Mouse (Mus musculus): ENCODE measurements at regions not wholly inside any gene's neighbourhood (a gene's known extent, or its start where the extent isn't known, plus 50 kb on each side); places are given as distances from the start of the nearest gene placed in this dataset.

DNA sequence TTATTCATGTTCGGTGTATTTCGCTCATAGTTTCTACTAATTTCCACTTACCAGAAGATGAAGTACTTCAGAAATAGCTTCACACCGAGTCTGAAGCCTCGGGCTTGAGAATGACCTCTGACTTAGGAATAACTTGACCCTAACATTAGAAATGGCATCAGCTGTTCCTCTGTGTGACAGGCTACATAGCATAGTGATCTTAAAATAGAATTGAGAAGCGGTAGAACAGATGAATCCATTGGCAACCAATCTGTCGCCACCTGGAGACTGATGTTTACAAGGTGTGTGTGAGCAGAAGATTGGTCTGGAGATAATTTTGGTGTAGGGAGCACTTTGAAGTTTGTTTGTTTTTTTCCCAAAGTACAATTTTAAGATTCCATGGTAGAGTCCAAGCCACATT is 60.9 kb upstream of the Ahi1 start:
- no peak overlapping the region for H3K4me3 ChIP-seq (replicated peaks)
- H3K36me3 ChIP-seq, result no peaks in the 10 kb centered on the region
- H3K27me3 ChIP-seq, result no peaks in the 10 kb centered on the region
- no peak overlapping the region for H3K4me2 ChIP-seq
- WGBS (ENCODE audit: insufficient replicate concordance), result 71% methylated on average over 6 of the region's 6 CpGs
- H3K27ac ChIP-seq, result no peak overlapping the region
- no peaks in the 10 kb centered on the region for H3K4me1 ChIP-seq (replicated peaks)
- DNase-seq, result no peak
- H3K9me3 ChIP-seq (replicated peaks), result no peaks in the 10 kb centered on the region
- ATAC-seq (ENCODE audit: low read depth), result no peak
- no peak overlapping the region for H3K9ac ChIP-seq

DNA sequence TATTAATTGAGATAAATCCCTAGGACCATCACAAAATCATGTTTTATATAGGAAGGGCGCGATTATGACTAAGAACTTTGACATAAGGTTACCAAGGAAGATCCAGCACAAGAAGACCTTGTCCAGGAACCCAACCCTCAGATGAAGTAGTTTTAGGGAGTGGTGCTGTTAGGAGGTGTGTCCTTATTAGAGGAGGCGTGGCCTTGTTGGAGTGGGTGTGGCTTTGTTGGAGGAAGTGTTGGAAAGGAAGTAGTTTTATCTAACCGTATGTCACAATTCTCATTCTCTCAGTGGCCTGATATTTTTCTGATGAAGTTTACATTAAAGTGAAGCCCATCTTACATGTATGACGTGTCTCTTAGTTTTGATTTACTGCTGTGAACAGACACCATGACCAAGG is 68.7 kb upstream of the Ahi1 start:
- DNase-seq, result peak; percentile 20
- H3K36me3 ChIP-seq, result no peaks in the 10 kb centered on the region
- no peak overlapping the region for H3K9ac ChIP-seq
- no peak overlapping the region for H3K27ac ChIP-seq
- no peaks in the 10 kb centered on the region for H3K27me3 ChIP-seq
- peaks cover 20% of the 10 kb centered on the region for H3K4me1 ChIP-seq (replicated peaks)
- H3K4me2 ChIP-seq, result no peak overlapping the region
- no peaks in the 10 kb centered on the region for H3K9me3 ChIP-seq (replicated peaks)
- 73% methylated on average over 5 of the region's 5 CpGs for WGBS (ENCODE audit: insufficient replicate concordance)
- no peak overlapping the region for H3K4me3 ChIP-seq (replicated peaks)
- ATAC-seq (ENCODE audit: low read depth), result no peak

DNA sequence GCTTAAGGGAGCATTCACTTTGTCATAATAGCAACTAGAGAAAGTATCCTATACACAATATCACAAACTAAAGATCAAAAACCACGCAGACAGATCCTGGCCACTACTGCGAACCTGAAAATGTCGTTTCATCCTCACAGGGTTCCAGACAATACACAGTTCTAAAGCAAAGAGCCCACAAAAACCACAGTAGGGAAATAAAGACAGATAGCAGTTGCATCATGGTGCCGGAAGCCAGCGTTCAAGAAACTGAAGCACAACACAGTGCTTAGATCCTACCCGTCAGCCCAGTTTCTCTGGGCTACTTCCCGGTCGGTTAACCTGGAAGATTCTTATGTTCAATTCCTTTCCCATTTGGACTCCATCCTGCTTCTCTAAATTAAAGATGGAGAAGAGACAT is 69.7 kb upstream of the Ahi1 start:
- Histone ChIP-seq H3K4me1 (replicated peaks) (peaks cover 20% of the 10 kb centered on the region), H3K9ac (no peak overlapping the region), H3K4me2 (peak overlapping the region; percentile 9; the same call in 1 of the 2 replicates), H3K27ac (no peak overlapping the region), H3K36me3 (no peaks in the 10 kb centered on the region), H3K9me3 (replicated peaks) (no peaks in the 10 kb centered on the region), H3K4me3 (replicated peaks) (no peak overlapping the region), H3K27me3 (no peaks in the 10 kb centered on the region)
- 14% methylated on average over 8 of the region's 8 CpGs for WGBS (ENCODE audit: insufficient replicate concordance)
- ATAC-seq (ENCODE audit: low read depth), result no peak
- DNase-seq, result no peak

DNA sequence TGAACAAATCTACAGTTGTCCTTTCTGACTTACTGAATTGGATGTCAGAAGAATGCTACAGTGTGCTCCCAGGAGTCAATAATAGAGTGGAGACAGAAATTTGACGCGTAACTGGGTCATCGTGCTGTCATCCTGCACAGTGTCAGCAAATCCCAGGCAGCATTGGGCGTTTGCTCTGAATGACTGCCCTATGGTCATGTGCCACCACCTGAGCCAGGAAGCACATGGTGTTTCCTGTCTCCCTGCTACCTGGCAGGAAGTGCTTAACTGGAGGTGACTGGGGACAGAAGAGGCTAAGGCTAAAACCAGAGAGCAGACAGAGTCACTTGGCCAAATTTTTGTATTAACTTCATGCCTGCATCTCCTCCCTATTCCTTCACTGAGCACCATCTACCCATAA is 72.1 kb upstream of the Ahi1 start:
- no peak overlapping the region for H3K4me3 ChIP-seq (replicated peaks)
- DNase-seq, result no peak
- ATAC-seq (ENCODE audit: low read depth), result no peak
- H3K9ac ChIP-seq, result no peak overlapping the region
- 76% methylated on average over 4 of the region's 4 CpGs for WGBS (ENCODE audit: insufficient replicate concordance)
- H3K4me2 ChIP-seq, result no peak overlapping the region
- H3K36me3 ChIP-seq, result no peaks in the 10 kb centered on the region
- no peak overlapping the region for H3K27ac ChIP-seq
- peaks cover 20% of the 10 kb centered on the region for H3K4me1 ChIP-seq (replicated peaks)
- no peaks in the 10 kb centered on the region for H3K9me3 ChIP-seq (replicated peaks)
- H3K27me3 ChIP-seq, result no peaks in the 10 kb centered on the region

DNA sequence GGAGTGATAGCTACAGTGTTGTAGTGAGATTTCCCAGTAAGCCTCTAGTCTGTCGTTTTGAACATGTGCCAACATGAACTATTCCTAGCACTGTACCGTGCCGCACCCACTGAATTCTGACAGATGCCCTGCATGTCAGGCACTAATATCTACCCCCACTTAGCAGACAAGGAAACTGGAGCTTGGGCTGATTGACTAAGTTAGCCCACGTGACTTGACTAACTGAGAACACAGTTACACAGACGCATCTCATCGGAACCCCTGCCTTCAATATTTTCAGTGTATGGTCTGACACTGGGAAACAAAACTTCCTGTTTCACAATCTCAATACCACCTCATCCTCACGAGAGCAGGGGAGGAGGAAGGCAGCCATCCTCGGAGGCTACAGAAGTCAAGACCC is 72.9 kb upstream of the Ahi1 start:
- no peaks in the 10 kb centered on the region for H3K36me3 ChIP-seq
- H3K4me1 ChIP-seq (replicated peaks), result peaks cover 20% of the 10 kb centered on the region
- H3K9me3 ChIP-seq (replicated peaks), result no peaks in the 10 kb centered on the region
- peak overlapping the region; percentile 7; the same call in 1 of the 2 replicates for H3K4me2 ChIP-seq
- no peak overlapping the region for H3K27ac ChIP-seq
- H3K27me3 ChIP-seq, result no peaks in the 10 kb centered on the region
- WGBS (ENCODE audit: insufficient replicate concordance), result 12% methylated on average over 8 of the region's 8 CpGs
- H3K9ac ChIP-seq, result no peak overlapping the region
- H3K4me3 ChIP-seq (replicated peaks), result no peak overlapping the region
- ATAC-seq (ENCODE audit: low read depth), result peak; percentile 67
- DNase-seq, result no peak

DNA sequence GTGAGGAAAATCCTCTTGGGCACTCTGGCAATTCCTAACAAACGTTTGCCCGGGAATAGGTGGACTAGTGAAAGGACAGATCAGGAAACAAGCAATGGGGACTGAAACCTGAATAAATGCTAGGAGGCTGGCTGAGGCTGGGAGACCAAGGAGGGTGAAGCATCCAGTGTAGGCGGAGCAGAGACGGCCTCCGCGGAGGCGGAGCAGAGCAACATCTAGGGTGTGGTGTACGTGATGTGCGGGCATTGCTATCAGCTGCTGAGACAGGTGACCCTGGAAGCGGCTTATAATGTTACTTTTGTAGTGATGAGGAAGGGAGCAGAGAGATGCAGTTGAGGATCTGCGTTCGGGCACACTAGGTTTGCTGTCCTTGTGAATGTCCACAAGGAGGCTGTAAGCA is 85.3 kb upstream of the Ahi1 start:
- DNase-seq, result no peak
- WGBS (ENCODE audit: insufficient replicate concordance), result 75% methylated on average over 12 of the region's 12 CpGs
- Histone ChIP-seq H3K9me3 (replicated peaks) (no peaks in the 10 kb centered on the region), H3K9ac (no peak overlapping the region), H3K36me3 (no peaks in the 10 kb centered on the region), H3K27ac (no peak overlapping the region), H3K4me2 (no peak overlapping the region), H3K27me3 (0 out of 2 replicates have a peak, but pooled peaks cover 4% of the 10 kb centered on the region), H3K4me3 (replicated peaks) (no peak overlapping the region), H3K4me1 (replicated peaks) (peaks cover 11% of the 10 kb centered on the region; the same call in 1 of the 2 replicates)
- no peak for ATAC-seq (ENCODE audit: low read depth)

DNA sequence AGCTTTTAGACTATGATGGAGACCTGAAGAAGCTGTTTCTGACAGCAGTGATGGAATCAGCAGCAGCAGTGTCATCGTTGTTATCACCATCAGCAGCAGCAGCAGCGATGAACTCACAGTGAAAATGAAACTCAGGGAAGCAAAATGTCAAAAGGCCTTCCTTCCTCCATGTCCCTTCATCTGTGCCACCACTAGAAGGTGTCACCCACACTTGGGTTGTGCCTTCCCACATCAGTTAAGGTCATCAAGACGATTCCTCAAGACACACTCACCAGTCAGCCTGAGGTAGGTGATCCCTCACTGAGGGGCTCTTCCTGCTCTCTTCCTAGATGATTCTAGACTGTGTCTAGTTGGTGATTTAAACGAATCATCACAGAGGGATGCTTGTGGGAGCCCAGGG is 87.3 kb upstream of the Ahi1 start:
- H3K27me3 ChIP-seq, result no peaks in the 10 kb centered on the region
- WGBS (ENCODE audit: insufficient replicate concordance), result 50% methylated on average over 4 of the region's 4 CpGs
- peaks cover 11% of the 10 kb centered on the region; the same call in 1 of the 2 replicates for H3K4me1 ChIP-seq (replicated peaks)
- H3K27ac ChIP-seq, result no peak overlapping the region
- DNase-seq (no peak), ATAC-seq (ENCODE audit: low read depth) (no peak)
- no peak overlapping the region for H3K4me3 ChIP-seq (replicated peaks)
- H3K9ac ChIP-seq, result no peak overlapping the region
- H3K4me2 ChIP-seq, result no peak overlapping the region
- H3K9me3 ChIP-seq (replicated peaks), result no peaks in the 10 kb centered on the region
- no peaks in the 10 kb centered on the region for H3K36me3 ChIP-seq

DNA sequence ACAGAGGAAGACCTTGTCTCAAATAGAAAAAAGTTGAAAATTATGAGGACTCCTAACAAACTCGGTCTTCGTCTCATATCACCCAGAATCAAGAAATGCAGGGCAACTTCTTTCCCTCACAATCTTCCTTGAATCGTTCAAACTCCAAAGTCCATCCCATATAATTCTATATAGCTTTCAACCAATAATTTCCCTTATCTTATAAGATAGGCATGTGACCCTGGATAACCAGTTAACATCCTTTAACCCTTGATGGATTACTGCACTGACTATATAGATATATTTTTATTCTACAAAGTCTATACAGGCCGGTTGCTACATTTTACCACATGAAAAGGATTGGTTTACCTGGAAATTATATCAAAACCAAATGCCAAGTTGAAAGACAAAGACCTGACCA is 94.9 kb upstream of the Ahi1 start:
- Histone ChIP-seq H3K4me1 (replicated peaks) (peaks cover 7% of the 10 kb centered on the region), H3K9me3 (replicated peaks) (no peaks in the 10 kb centered on the region), H3K36me3 (no peaks in the 10 kb centered on the region), H3K4me2 (no peak overlapping the region), H3K9ac (no peak overlapping the region), H3K27ac (no peak overlapping the region), H3K27me3 (peaks cover 4% of the 10 kb centered on the region), H3K4me3 (replicated peaks) (no peak overlapping the region)
- WGBS (ENCODE audit: insufficient replicate concordance), result 67% methylated on average over 4 of the region's 4 CpGs
- no peak for ATAC-seq (ENCODE audit: low read depth)
- no peak for DNase-seq

DNA sequence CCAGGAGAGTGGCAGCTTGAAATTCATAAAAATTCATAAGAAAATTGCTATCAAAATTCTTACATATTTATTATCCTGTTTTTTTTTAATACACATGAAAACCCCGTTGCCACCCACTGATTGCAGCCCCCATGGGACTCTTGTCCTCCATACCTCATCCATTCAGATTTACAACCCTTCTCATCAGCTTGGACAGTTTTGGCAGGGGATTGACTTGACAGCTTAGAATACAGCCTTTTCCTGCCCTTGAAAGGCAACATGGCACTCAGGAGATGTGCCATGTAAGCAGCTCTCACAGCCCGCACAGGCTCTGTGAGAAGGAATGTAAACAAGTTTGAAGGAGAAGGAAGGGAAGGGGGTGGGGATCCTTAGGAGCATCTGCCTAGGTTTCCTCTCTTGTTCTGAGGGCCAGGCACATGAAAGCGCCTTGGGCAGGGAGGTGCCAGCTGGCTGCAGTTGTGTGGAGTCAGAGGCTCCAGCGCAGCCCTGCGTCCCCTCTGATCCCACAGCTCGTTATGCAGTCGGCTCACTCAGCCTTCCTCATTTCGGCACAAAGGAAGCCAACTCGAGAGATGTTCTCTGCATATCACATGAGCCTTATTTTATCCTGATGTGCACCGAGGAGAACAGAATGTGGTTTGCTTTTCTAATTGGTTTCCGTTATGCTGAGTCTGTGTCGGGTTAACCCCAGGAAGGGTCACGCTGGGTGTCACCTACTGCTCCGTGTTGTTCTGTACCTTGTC is 97.6 kb upstream of the Ahi1 start:
- Histone ChIP-seq H3K27me3 (peaks cover 4% of the 10 kb centered on the region), H3K36me3 (no peaks in the 10 kb centered on the region), H3K27ac (no peak overlapping the region), H3K4me1 (replicated peaks) (peaks cover 10% of the 10 kb centered on the region), H3K4me3 (replicated peaks) (no peak overlapping the region), H3K4me2 (peak overlapping the region; percentile 28), H3K9me3 (replicated peaks) (no peaks in the 10 kb centered on the region), H3K9ac (no peak overlapping the region)
- DNase-seq (no peak), ATAC-seq (ENCODE audit: low read depth) (no peak)
- 20% methylated on average over 14 of the region's 14 CpGs for WGBS (ENCODE audit: insufficient replicate concordance)

DNA sequence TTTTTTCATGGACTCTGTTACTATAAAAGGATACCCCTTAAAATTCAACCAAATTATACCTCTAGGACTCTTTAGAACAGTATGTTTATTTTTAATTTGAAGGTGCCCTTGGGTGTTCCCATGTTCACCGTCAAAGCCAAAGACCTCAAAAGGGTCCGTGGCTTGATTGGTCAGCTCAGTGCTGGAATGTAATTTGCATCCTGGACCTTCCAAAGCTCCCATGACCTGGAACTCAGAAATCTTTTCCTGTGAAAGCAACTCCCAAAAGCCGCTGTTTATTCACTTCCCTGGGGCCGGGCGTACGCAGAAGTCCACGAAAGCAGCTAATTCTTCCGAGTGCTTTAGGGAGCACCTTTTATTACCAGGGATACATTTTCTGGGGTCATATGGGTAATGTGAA is 105.1 kb upstream of the Ahi1 start:
- no peak for DNase-seq
- no peak overlapping the region for H3K27ac ChIP-seq

DNA sequence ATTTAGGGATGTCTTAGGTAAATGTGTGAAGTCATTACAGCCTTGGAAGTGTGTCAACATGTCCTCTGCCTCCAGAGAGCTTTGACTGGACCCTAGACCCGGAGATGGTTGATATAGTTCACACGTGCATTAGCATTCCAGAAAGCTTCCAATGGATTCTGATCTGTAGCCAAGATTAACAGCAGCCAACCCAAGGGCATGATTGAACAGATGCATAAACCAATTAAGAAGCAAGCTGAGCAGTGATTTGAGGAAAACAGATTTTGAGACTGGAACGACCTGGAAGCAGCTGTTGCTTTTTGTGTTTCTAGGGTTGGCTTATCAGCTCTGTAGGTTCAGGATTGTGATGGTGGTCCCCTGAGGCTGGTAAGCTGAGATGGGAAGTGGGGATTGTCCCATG is 109.1 kb upstream of the Ahi1 start:
- Histone ChIP-seq H3K36me3 (no peaks in the 10 kb centered on the region), H3K4me2 (no peak overlapping the region), H3K9me3 (replicated peaks) (no peaks in the 10 kb centered on the region), H3K27ac (no peak overlapping the region), H3K4me3 (replicated peaks) (no peak overlapping the region), H3K4me1 (replicated peaks) (no peaks in the 10 kb centered on the region), H3K9ac (no peak overlapping the region), H3K27me3 (no peaks in the 10 kb centered on the region)
- ATAC-seq (ENCODE audit: low read depth) (no peak), DNase-seq (no peak)
- 57% methylated on average over 3 of the region's 3 CpGs for WGBS (ENCODE audit: insufficient replicate concordance)

More for the DNA sequence above, 105.1 kb upstream of the Ahi1 start:
- H3K36me3 ChIP-seq, result no peaks in the 10 kb centered on the region
- H3K9ac ChIP-seq, result no peak overlapping the region
- H3K4me1 ChIP-seq (replicated peaks), result 0 out of 2 replicates have a peak, but pooled peaks cover 3% of the 10 kb centered on the region
- H3K9me3 ChIP-seq (replicated peaks), result no peaks in the 10 kb centered on the region
- no peak overlapping the region for H3K4me3 ChIP-seq (replicated peaks)
- 78% methylated on average over 8 of the region's 8 CpGs for WGBS (ENCODE audit: insufficient replicate concordance)
- ATAC-seq (ENCODE audit: low read depth), result no peak
- no peaks in the 10 kb centered on the region for H3K27me3 ChIP-seq
- no peak overlapping the region for H3K4me2 ChIP-seq

DNA sequence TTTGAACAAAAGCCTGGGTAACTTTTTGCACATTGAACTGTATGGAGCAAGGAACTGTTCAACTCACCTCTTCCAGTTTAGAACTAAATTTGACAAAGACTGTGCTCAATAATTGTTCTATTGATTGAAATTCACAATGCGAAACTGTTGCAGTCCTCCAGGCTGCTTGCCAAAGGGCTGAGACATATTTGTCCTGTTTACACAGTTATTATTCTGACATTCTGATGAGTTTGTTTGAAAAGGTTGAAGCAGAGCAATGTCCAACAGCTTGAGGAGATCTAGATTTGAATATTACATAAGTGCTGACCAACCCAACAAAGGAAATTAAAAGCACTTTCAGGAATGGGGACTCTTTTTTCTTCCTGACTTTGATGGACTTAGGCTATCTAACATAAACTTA is 110.2 kb upstream of the Ahi1 start:
- ATAC-seq (ENCODE audit: low read depth) (no peak), DNase-seq (no peak)
- no peaks in the 10 kb centered on the region for H3K27me3 ChIP-seq
- no peaks in the 10 kb centered on the region for H3K9me3 ChIP-seq (replicated peaks)
- H3K9ac ChIP-seq, result no peak overlapping the region
- no peak overlapping the region for H3K27ac ChIP-seq
- H3K4me3 ChIP-seq (replicated peaks), result no peak overlapping the region
- 78% methylated on average over 1 of the region's 1 CpGs for WGBS (ENCODE audit: insufficient replicate concordance)
- H3K36me3 ChIP-seq, result no peaks in the 10 kb centered on the region
- H3K4me2 ChIP-seq, result no peak overlapping the region
- no peaks in the 10 kb centered on the region for H3K4me1 ChIP-seq (replicated peaks)

Measured in liver, embryonic 13.5 days (tissue).